Mouse (Mus musculus): ENCODE results near the gene Diaph3. TPM values are rescaled to one million over a fixed set of nuclear protein-coding genes. Genes with fewer than 3 reads are reported as not detected.

The Diaph3 gene
- polyA plus RNA-seq (2014; fragmentation: Nextera tagmentation; extraction: Ambion mirVana): 3.2 and 4.1 TPM in 2 replicates

GRCm38 (mm10) chr14:87140963-87141486 lies at the start of gene Diaph3:
TSS of gene Diaph3 (minus strand) at chr14:87141235.
- H3K36me3 ChIP-seq (replicated peaks; ENCODE audit: control insufficient read depth, insufficient read depth): no peaks in the 10 kb centered on the region
- peak; percentile 100 for ATAC-seq (ENCODE audit: low FRiP score)
- under 1% methylated on average over 43 of the region's 43 CpGs for WGBS
- peak within 1 kb of the TSS; percentile 49 for H3K9ac ChIP-seq
- no peak within 1 kb of the TSS for H3K27ac ChIP-seq
- 0 out of 2 replicates have a peak, but pooled peaks cover 4% of the 10 kb centered on the region for H3K4me1 ChIP-seq (replicated peaks; ENCODE audit: control insufficient read depth, insufficient read depth, low read length)
- DNase-seq (ENCODE audit: low spot score): peak; percentile 99
- peak within 1 kb of the TSS; percentile 55 for H3K4me3 ChIP-seq (replicated peaks; ENCODE audit: low read length)
- H3K4me2 ChIP-seq (replicated peaks): peak within 1 kb of the TSS; percentile 83
- H3K9me3 ChIP-seq (ENCODE audit: control insufficient read depth, low read length): no peaks in the 10 kb centered on the region
- no peaks in the 10 kb centered on the region for H3K27me3 ChIP-seq (ENCODE audit: control insufficient read depth, insufficient read depth, low read length)

- DNase-seq (ENCODE audit: low spot score) (no peak), ATAC-seq (ENCODE audit: low FRiP score) (no peak)
- Histone ChIP-seq H3K36me3 (replicated peaks; ENCODE audit: control insufficient read depth, insufficient read depth) (no peaks in the 10 kb centered on the region), H3K27ac (no peak overlapping the region), H3K4me1 (replicated peaks; ENCODE audit: control insufficient read depth, insufficient read depth, low read length) (no peaks in the 10 kb centered on the region), H3K4me2 (replicated peaks) (no peak overlapping the region), H3K27me3 (ENCODE audit: control insufficient read depth, insufficient read depth, low read length) (no peaks in the 10 kb centered on the region), H3K9me3 (ENCODE audit: control insufficient read depth, low read length) (0 out of 2 replicates have a peak, but pooled peaks cover 6% of the 10 kb centered on the region), H3K9ac (no peak overlapping the region), H3K4me3 (replicated peaks; ENCODE audit: low read length) (no peak overlapping the region)
- 82% methylated on average over 4 of the region's 4 CpGs for WGBS
Measured at GRCm38 (mm10) chr14:87190685-87191084, 49.6 kb upstream of the Diaph3 start.

GRCm38 (mm10) chr14:87171577-87171976 lies 30.5 kb upstream of the Diaph3 start:
- no peak overlapping the region for H3K4me2 ChIP-seq (replicated peaks)
- ATAC-seq (ENCODE audit: low FRiP score): 0 out of 2 replicates have a peak, but pooled peaks have one; percentile 46
- no peaks in the 10 kb centered on the region for H3K27me3 ChIP-seq (ENCODE audit: control insufficient read depth, insufficient read depth, low read length)
- H3K9ac ChIP-seq: no peak overlapping the region
- DNase-seq (ENCODE audit: low spot score): no peak
- H3K9me3 ChIP-seq (ENCODE audit: control insufficient read depth, low read length): no peaks in the 10 kb centered on the region
- no peaks in the 10 kb centered on the region for H3K36me3 ChIP-seq (replicated peaks; ENCODE audit: control insufficient read depth, insufficient read depth)
- 91% methylated on average over 6 of the region's 6 CpGs for whole genome bisulfite sequencing
- H3K4me3 ChIP-seq (replicated peaks; ENCODE audit: low read length): no peak overlapping the region
- no peak overlapping the region for H3K27ac ChIP-seq
- H3K4me1 ChIP-seq (replicated peaks; ENCODE audit: control insufficient read depth, insufficient read depth, low read length): no peaks in the 10 kb centered on the region

- 70% methylated on average over 1 of the region's 1 CpGs for WGBS
- Histone ChIP-seq H3K9ac (no peak overlapping the region), H3K9me3 (ENCODE audit: control insufficient read depth, low read length) (no peaks in the 10 kb centered on the region), H3K27me3 (ENCODE audit: control insufficient read depth, insufficient read depth, low read length) (no peaks in the 10 kb centered on the region), H3K27ac (no peak overlapping the region), H3K4me2 (replicated peaks) (no peak overlapping the region), H3K4me1 (replicated peaks; ENCODE audit: control insufficient read depth, insufficient read depth, low read length) (no peaks in the 10 kb centered on the region), H3K36me3 (replicated peaks; ENCODE audit: control insufficient read depth, insufficient read depth) (no peaks in the 10 kb centered on the region), H3K4me3 (replicated peaks; ENCODE audit: low read length) (no peak overlapping the region)
- no peak for ATAC-seq (ENCODE audit: low FRiP score)
- DNase-seq (ENCODE audit: low spot score): no peak
Measured at GRCm38 (mm10) chr14:87169151-87169550, 28.1 kb upstream of the Diaph3 start.

GRCm38 (mm10) chr14:87155621-87156238 lies 14.7 kb upstream of the Diaph3 start:
- no peaks in the 10 kb centered on the region for H3K4me1 ChIP-seq (replicated peaks; ENCODE audit: control insufficient read depth, insufficient read depth, low read length)
- H3K4me3 ChIP-seq (replicated peaks; ENCODE audit: low read length): no peak overlapping the region
- ATAC-seq (ENCODE audit: low FRiP score): no peak
- H3K27ac ChIP-seq: no peak overlapping the region
- H3K9ac ChIP-seq: no peak overlapping the region
- no peak for DNase-seq (ENCODE audit: low spot score)
- H3K4me2 ChIP-seq (replicated peaks): no peak overlapping the region
- H3K27me3 ChIP-seq (ENCODE audit: control insufficient read depth, insufficient read depth, low read length): no peaks in the 10 kb centered on the region
- no peaks in the 10 kb centered on the region for H3K9me3 ChIP-seq (ENCODE audit: control insufficient read depth, low read length)
- 84% methylated on average over 9 of the region's 9 CpGs for WGBS
- no peaks in the 10 kb centered on the region for H3K36me3 ChIP-seq (replicated peaks; ENCODE audit: control insufficient read depth, insufficient read depth)

- DNase-seq (ENCODE audit: low spot score) (no peak), ATAC-seq (ENCODE audit: low FRiP score) (no peak)
- no peaks in the 10 kb centered on the region for H3K27me3 ChIP-seq (ENCODE audit: control insufficient read depth, insufficient read depth, low read length)
- H3K36me3 ChIP-seq (replicated peaks; ENCODE audit: control insufficient read depth, insufficient read depth): no peaks in the 10 kb centered on the region
- H3K27ac ChIP-seq: no peak overlapping the region
- no peaks in the 10 kb centered on the region for H3K9me3 ChIP-seq (ENCODE audit: control insufficient read depth, low read length)
- no peak overlapping the region for H3K9ac ChIP-seq
- no peak overlapping the region for H3K4me3 ChIP-seq (replicated peaks; ENCODE audit: low read length)
- H3K4me2 ChIP-seq (replicated peaks): no peak overlapping the region
- no peaks in the 10 kb centered on the region for H3K4me1 ChIP-seq (replicated peaks; ENCODE audit: control insufficient read depth, insufficient read depth, low read length)
- WGBS: 81% methylated on average over 6 of the region's 6 CpGs
Measured at GRCm38 (mm10) chr14:87149684-87150083, 8.6 kb upstream of the Diaph3 start.

GRCm38 (mm10) chr14:87146704-87147103 lies 5.7 kb upstream of the Diaph3 start:
- Histone ChIP-seq H3K4me3 (replicated peaks; ENCODE audit: low read length) (no peak overlapping the region), H3K27me3 (ENCODE audit: control insufficient read depth, insufficient read depth, low read length) (no peaks in the 10 kb centered on the region), H3K9me3 (ENCODE audit: control insufficient read depth, low read length) (no peaks in the 10 kb centered on the region), H3K27ac (no peak overlapping the region), H3K4me2 (replicated peaks) (no peak overlapping the region), H3K4me1 (replicated peaks; ENCODE audit: control insufficient read depth, insufficient read depth, low read length) (no peaks in the 10 kb centered on the region), H3K36me3 (replicated peaks; ENCODE audit: control insufficient read depth, insufficient read depth) (no peaks in the 10 kb centered on the region), H3K9ac (no peak overlapping the region)
- WGBS: 28% methylated on average over 3 of the region's 3 CpGs
- ATAC-seq (ENCODE audit: low FRiP score) (no peak), DNase-seq (ENCODE audit: low spot score) (no peak)

- no peaks in the 10 kb centered on the region for H3K27me3 ChIP-seq (ENCODE audit: control insufficient read depth, insufficient read depth, low read length)
- 0 out of 2 replicates have a peak, but pooled peaks cover 4% of the 10 kb centered on the region for H3K4me1 ChIP-seq (replicated peaks; ENCODE audit: control insufficient read depth, insufficient read depth, low read length)
- ATAC-seq (ENCODE audit: low FRiP score) (no peak), DNase-seq (ENCODE audit: low spot score) (no peak)
- no peaks in the 10 kb centered on the region for H3K36me3 ChIP-seq (replicated peaks; ENCODE audit: control insufficient read depth, insufficient read depth)
- H3K4me3 ChIP-seq (replicated peaks; ENCODE audit: low read length): no peak overlapping the region
- no peak overlapping the region for H3K9ac ChIP-seq
- no peak overlapping the region for H3K4me2 ChIP-seq (replicated peaks)
- WGBS: 86% methylated on average over 3 of the region's 3 CpGs
- H3K9me3 ChIP-seq (ENCODE audit: control insufficient read depth, low read length): no peaks in the 10 kb centered on the region
- no peak overlapping the region for H3K27ac ChIP-seq
Measured at GRCm38 (mm10) chr14:87145351-87145750, 4.3 kb upstream of the Diaph3 start.

GRCm38 (mm10) chr14:87141777-87142176 lies 742 bp upstream of the Diaph3 start:
- Histone ChIP-seq H3K4me3 (replicated peaks; ENCODE audit: low read length) (no peak overlapping the region), H3K4me1 (replicated peaks; ENCODE audit: control insufficient read depth, insufficient read depth, low read length) (0 out of 2 replicates have a peak, but pooled peaks cover 4% of the 10 kb centered on the region), H3K4me2 (replicated peaks) (peak overlapping the region; percentile 83), H3K27me3 (ENCODE audit: control insufficient read depth, insufficient read depth, low read length) (no peaks in the 10 kb centered on the region), H3K9ac (no peak overlapping the region), H3K9me3 (ENCODE audit: control insufficient read depth, low read length) (no peaks in the 10 kb centered on the region), H3K27ac (no peak overlapping the region), H3K36me3 (replicated peaks; ENCODE audit: control insufficient read depth, insufficient read depth) (no peaks in the 10 kb centered on the region)
- WGBS: 87% methylated on average over 11 of the region's 11 CpGs
- no peak for ATAC-seq (ENCODE audit: low FRiP score)
- no peak for DNase-seq (ENCODE audit: low spot score)
